Mouse (Mus musculus): ENCODE measurements around the gene Ppp2r5c. TPM values are rescaled to one million over a fixed set of nuclear protein-coding genes. Genes with fewer than 3 reads are reported as not detected.
A peak's percentile ranks its signal among the peaks of the same experiment; 100 is the strongest.

The Ppp2r5c gene
- polyA plus RNA-seq, 1 experiment, result 22.8 TPM

GRCm38 (mm10) chr12:110494846-110495245, 47.9 kb downstream of the Ppp2r5c start:
- Histone ChIP-seq H3K36me3 (ENCODE audit: control insufficient read depth, insufficient read depth, low read length) (no peaks in the 10 kb centered on the region), H3K4me1 (ENCODE audit: control insufficient read depth, insufficient read depth, insufficient read length) (peaks cover 39% of the 10 kb centered on the region; the same call in 1 of the 2 replicates), H3K27ac (ENCODE audit: insufficient read depth, low read length) (peak overlapping the region; percentile 42), H3K27me3 (ENCODE audit: control insufficient read depth, insufficient read depth, low read length) (no peaks in the 10 kb centered on the region), H3K4me3 (ENCODE audit: extremely low read depth, insufficient read depth, insufficient read length) (no peak overlapping the region)
- 27% methylated on average over 2 of the region's 2 CpGs for WGBS
- no peak for DNase-seq (ENCODE audit: low read depth in 1 of 2, low spot score in 2 of 2)
- no peak for TF ChIP-seq CTCF (IDR thresholded peaks at IDR 0.05; ENCODE audit: extremely low read depth, insufficient read depth, insufficient read length, insufficient replicate concordance)
- no peak for TF ChIP-seq POLR2A (IDR thresholded peaks at IDR 0.05; ENCODE audit: low read depth, low read length)

- DNase-seq (ENCODE audit: low read depth in 1 of 2, low spot score in 2 of 2), result no peak
- WGBS, result 85% methylated on average over 8 of the region's 8 CpGs
- Histone ChIP-seq H3K4me1 (ENCODE audit: control insufficient read depth, insufficient read depth, insufficient read length) (peaks cover 43% of the 10 kb centered on the region; the same call in 1 of the 2 replicates), H3K4me3 (ENCODE audit: extremely low read depth, insufficient read depth, insufficient read length) (no peak overlapping the region), H3K36me3 (ENCODE audit: control insufficient read depth, insufficient read depth, low read length) (no peaks in the 10 kb centered on the region), H3K27me3 (ENCODE audit: control insufficient read depth, insufficient read depth, low read length) (no peaks in the 10 kb centered on the region), H3K27ac (ENCODE audit: insufficient read depth, low read length) (peak overlapping the region; percentile 42)
- TF ChIP-seq CTCF (IDR thresholded peaks at IDR 0.05; ENCODE audit: extremely low read depth, insufficient read depth, insufficient read length, insufficient replicate concordance) (no peak), POLR2A (IDR thresholded peaks at IDR 0.05; ENCODE audit: low read depth, low read length) (no peak)
Measured at GRCm38 (mm10) chr12:110495260-110495659, 48.3 kb downstream of the Ppp2r5c start.

- Histone ChIP-seq H3K27ac (ENCODE audit: insufficient read depth, low read length) (peak overlapping the region; percentile 53; the same call in 1 of the 2 replicates), H3K4me1 (ENCODE audit: control insufficient read depth, insufficient read depth, insufficient read length) (peaks cover 45% of the 10 kb centered on the region; the same call in 1 of the 2 replicates), H3K4me3 (ENCODE audit: extremely low read depth, insufficient read depth, insufficient read length) (no peak overlapping the region), H3K36me3 (ENCODE audit: control insufficient read depth, insufficient read depth, low read length) (no peaks in the 10 kb centered on the region), H3K27me3 (ENCODE audit: control insufficient read depth, insufficient read depth, low read length) (no peaks in the 10 kb centered on the region)
- no peak for DNase-seq (ENCODE audit: low read depth in 1 of 2, low spot score in 2 of 2)
- TF ChIP-seq POLR2A (IDR thresholded peaks at IDR 0.05; ENCODE audit: low read depth, low read length), result no peak
- no peak for TF ChIP-seq CTCF (IDR thresholded peaks at IDR 0.05; ENCODE audit: extremely low read depth, insufficient read depth, insufficient read length, insufficient replicate concordance)
- WGBS, result 81% methylated on average over 5 of the region's 5 CpGs
Measured at GRCm38 (mm10) chr12:110496016-110496415, 49.1 kb downstream of the Ppp2r5c start.

GRCm38 (mm10) chr12:110497013-110497412, 50.1 kb downstream of the Ppp2r5c start:
- Histone ChIP-seq H3K36me3 (ENCODE audit: control insufficient read depth, insufficient read depth, low read length) (no peaks in the 10 kb centered on the region), H3K27ac (ENCODE audit: insufficient read depth, low read length) (peak overlapping the region; percentile 92), H3K4me3 (ENCODE audit: extremely low read depth, insufficient read depth, insufficient read length) (no peak overlapping the region), H3K4me1 (ENCODE audit: control insufficient read depth, insufficient read depth, insufficient read length) (peaks cover 48% of the 10 kb centered on the region; the same call in 1 of the 2 replicates), H3K27me3 (ENCODE audit: control insufficient read depth, insufficient read depth, low read length) (no peaks in the 10 kb centered on the region)
- DNase-seq (ENCODE audit: low read depth in 1 of 2, low spot score in 2 of 2), result no peak
- WGBS, result 66% methylated on average over 3 of the region's 3 CpGs
- TF ChIP-seq CTCF (IDR thresholded peaks at IDR 0.05; ENCODE audit: extremely low read depth, insufficient read depth, insufficient read length, insufficient replicate concordance) (no peak), POLR2A (IDR thresholded peaks at IDR 0.05; ENCODE audit: low read depth, low read length) (no peak)

GRCm38 (mm10) chr12:110497485-110497884, 50.6 kb downstream of the Ppp2r5c start:
- TF ChIP-seq POLR2A (IDR thresholded peaks at IDR 0.05; ENCODE audit: low read depth, low read length) (no peak), CTCF (IDR thresholded peaks at IDR 0.05; ENCODE audit: extremely low read depth, insufficient read depth, insufficient read length, insufficient replicate concordance) (no peak)
- Histone ChIP-seq H3K27ac (ENCODE audit: insufficient read depth, low read length) (peak overlapping the region; percentile 92), H3K27me3 (ENCODE audit: control insufficient read depth, insufficient read depth, low read length) (no peaks in the 10 kb centered on the region), H3K4me1 (ENCODE audit: control insufficient read depth, insufficient read depth, insufficient read length) (peaks cover 51% of the 10 kb centered on the region; the same call in 1 of the 2 replicates), H3K4me3 (ENCODE audit: extremely low read depth, insufficient read depth, insufficient read length) (no peak overlapping the region), H3K36me3 (ENCODE audit: control insufficient read depth, insufficient read depth, low read length) (no peaks in the 10 kb centered on the region)
- 58% methylated on average over 8 of the region's 8 CpGs for WGBS
- DNase-seq (ENCODE audit: low read depth in 1 of 2, low spot score in 2 of 2), result no peak

GRCm38 (mm10) chr12:110498283-110499224, 51.6 kb downstream of the Ppp2r5c start:
- Histone ChIP-seq H3K27me3 (ENCODE audit: control insufficient read depth, insufficient read depth, low read length) (no peaks in the 10 kb centered on the region), H3K4me1 (ENCODE audit: control insufficient read depth, insufficient read depth, insufficient read length) (peaks cover 54% of the 10 kb centered on the region; the same call in 1 of the 2 replicates), H3K27ac (ENCODE audit: insufficient read depth, low read length) (peak overlapping the region; percentile 92), H3K36me3 (ENCODE audit: control insufficient read depth, insufficient read depth, low read length) (no peaks in the 10 kb centered on the region), H3K4me3 (ENCODE audit: extremely low read depth, insufficient read depth, insufficient read length) (peak overlapping the region; percentile 40)
- 44% methylated on average over 22 of the region's 22 CpGs for WGBS
- TF ChIP-seq CTCF (IDR thresholded peaks at IDR 0.05; ENCODE audit: extremely low read depth, insufficient read depth, insufficient read length, insufficient replicate concordance), result no peak
- TF ChIP-seq POLR2A (IDR thresholded peaks at IDR 0.05; ENCODE audit: low read depth, low read length), result no peak
- no peak for DNase-seq (ENCODE audit: low read depth in 1 of 2, low spot score in 2 of 2)

Data from spleen, adult 2 months (tissue).